Mouse (Mus musculus): ENCODE measurements around the gene Zfp622. TPM values are rescaled to one million over a fixed set of nuclear protein-coding genes. Genes with fewer than 3 reads are reported as not detected.

Gene Zfp622
- polyA plus RNA-seq, 1 experiment from 2014 or later: 31.6 TPM

DNA sequence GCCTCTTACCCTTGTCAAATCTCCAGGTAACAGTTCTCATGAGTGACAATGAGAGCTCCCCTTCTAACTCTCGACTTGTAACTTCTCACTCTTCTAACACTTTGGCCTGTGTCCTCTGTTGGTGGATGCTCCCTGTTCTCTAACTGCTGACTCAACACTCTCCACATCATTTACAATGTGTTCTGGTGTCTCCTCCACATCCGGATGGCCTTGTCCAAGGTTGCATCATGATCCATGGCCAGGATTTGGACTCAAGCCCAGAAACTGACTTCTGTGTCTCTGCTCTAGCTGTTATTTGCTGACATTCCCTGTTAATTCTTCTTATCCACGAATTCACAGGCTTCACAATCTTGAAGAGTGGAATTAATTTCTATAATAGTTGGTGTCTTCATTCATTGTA is 47.5 kb downstream of the Zfp622 start:
- Histone ChIP-seq H3K9me3 (no peaks in the 10 kb centered on the region), H3K4me3 (replicated peaks) (no peak overlapping the region), H3K27ac (no peak overlapping the region), H3K27me3 (replicated peaks) (no peaks in the 10 kb centered on the region), H3K9ac (no peak overlapping the region), H3K36me3 (no peaks in the 10 kb centered on the region), H3K4me2 (no peak overlapping the region), H3K4me1 (no peaks in the 10 kb centered on the region)
- ATAC-seq (ENCODE audit: insufficient read depth, low FRiP score, low read depth): no peak
- 54% methylated on average over 3 of the region's 3 CpGs for WGBS

DNA sequence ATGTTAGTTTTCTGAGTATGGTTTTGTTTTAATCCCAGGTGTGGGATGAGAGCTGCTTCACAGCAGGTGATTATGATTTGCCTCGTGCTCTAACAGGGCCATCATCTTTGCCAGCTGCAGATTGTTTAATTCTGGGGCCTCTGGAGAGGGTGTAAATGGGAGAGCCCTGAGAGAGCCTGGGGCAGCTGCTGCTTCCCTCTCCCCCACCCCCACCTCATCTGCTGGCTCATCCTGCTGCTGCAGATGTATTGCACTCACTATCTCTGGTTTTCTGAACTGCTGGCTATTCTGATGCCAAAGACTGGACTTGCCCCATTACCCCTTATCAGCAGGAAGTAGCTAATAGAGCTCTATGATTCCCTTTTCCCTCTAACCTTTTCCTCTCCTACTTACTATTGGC is 56.4 kb downstream of the Zfp622 start:
- Histone ChIP-seq H3K4me3 (replicated peaks) (no peak overlapping the region), H3K27ac (no peak overlapping the region), H3K4me2 (no peak overlapping the region), H3K4me1 (no peaks in the 10 kb centered on the region), H3K27me3 (replicated peaks) (no peaks in the 10 kb centered on the region), H3K9ac (no peak overlapping the region), H3K36me3 (no peaks in the 10 kb centered on the region), H3K9me3 (no peaks in the 10 kb centered on the region)
- 23% methylated on average over 1 of the region's 1 CpGs for WGBS
- no peak for ATAC-seq (ENCODE audit: insufficient read depth, low FRiP score, low read depth)

DNA sequence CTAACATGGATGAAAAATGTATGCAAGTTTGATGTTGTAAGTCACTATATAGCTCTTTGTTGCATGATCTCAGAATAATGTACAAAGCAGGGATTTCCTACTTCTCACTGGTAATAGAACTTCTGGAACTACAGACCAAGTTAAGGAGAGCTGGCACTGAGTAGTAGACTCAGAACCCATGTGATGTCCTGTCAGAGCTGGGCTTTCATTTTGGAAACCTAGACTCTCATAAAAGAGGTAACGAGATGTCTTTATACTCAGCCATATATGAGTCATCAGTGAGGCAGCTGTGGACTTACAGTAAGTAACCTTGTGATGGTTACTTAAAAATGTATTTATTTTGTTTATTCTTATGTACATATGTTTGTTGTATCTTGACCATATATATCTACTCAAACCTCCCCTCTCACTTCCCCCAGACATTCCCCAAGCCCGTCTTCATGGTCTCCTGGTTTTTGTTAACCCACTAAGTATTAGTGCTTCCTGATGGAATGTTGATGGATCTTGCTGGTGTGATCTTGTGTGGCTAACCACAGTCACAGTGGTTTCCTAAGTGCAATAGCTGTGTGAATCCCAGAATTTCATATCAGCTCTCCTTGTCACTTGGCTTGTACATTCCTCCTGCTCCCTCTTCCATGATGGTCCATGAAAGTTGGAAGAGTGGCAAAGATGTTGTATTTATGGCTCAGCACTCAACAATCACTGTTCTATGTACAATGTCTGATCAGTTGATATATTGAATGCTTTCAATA is 57.2 kb downstream of the Zfp622 start:
- ATAC-seq (ENCODE audit: insufficient read depth, low FRiP score, low read depth): no peak
- Histone ChIP-seq H3K27ac (no peak overlapping the region), H3K4me1 (no peaks in the 10 kb centered on the region), H3K27me3 (replicated peaks) (no peaks in the 10 kb centered on the region), H3K4me2 (no peak overlapping the region), H3K9ac (no peak overlapping the region), H3K9me3 (no peaks in the 10 kb centered on the region), H3K36me3 (no peaks in the 10 kb centered on the region), H3K4me3 (replicated peaks) (no peak overlapping the region)
- 89% methylated on average over 2 of the region's 2 CpGs for WGBS

Small RNAs within 50 kb of the gene (microRNA-seq; reads per million reads assigned to microRNA genes)
- not detected for gene Mir7212

Other genes with a start within 250 kb of the Zfp622 start
- 13.7 and 17.0 TPM in 2 replicates for gene Retreg1, start 141.2 kb upstream of the Zfp622 start, polyA plus RNA-seq (2015; fragmentation: Nextera tagmentation; extraction: Ambion mirVana)

Measured in stomach, embryonic 15.5 days (tissue).